Mouse (Mus musculus): ENCODE measurements around the gene Tomm5. TPM values are rescaled to one million over a fixed set of nuclear protein-coding genes. Genes with fewer than 3 reads are reported as not detected.
A peak's percentile ranks its signal among the peaks of the same experiment; 100 is the strongest.

Tomm5 gene
- polyA plus RNA-seq, 1 experiment = 38.2 TPM

GRCm38 (mm10) chr4:45131021-45131420 lies 23.1 kb upstream of the Tomm5 start:
- no peaks in the 10 kb centered on the region for H3K4me1 ChIP-seq (ENCODE audit: control insufficient read depth, insufficient read depth, insufficient read length, low read length)
- WGBS = 53% methylated on average over 4 of the region's 4 CpGs
- H3K27me3 ChIP-seq (ENCODE audit: control insufficient read depth, insufficient read depth, low read length) = no peaks in the 10 kb centered on the region; the same call in 1 of the 2 replicates
- H3K4me3 ChIP-seq (ENCODE audit: low read depth, low read length) = no peak overlapping the region
- H3K27ac ChIP-seq (ENCODE audit: insufficient read depth, low read depth, low read length) = no peak overlapping the region
- no peaks in the 10 kb centered on the region for H3K36me3 ChIP-seq (ENCODE audit: control insufficient read depth, insufficient read depth, low read length)
- TF ChIP-seq POLR2A (IDR thresholded peaks at IDR 0.05; ENCODE audit: low read depth, low read length) (no peak), CTCF (IDR thresholded peaks at IDR 0.05; ENCODE audit: extremely low read depth, insufficient read length, insufficient replicate concordance, low read depth, low read length) (no peak)

- Histone ChIP-seq H3K27ac (ENCODE audit: insufficient read depth, low read depth, low read length) (no peak overlapping the region), H3K36me3 (ENCODE audit: control insufficient read depth, insufficient read depth, low read length) (no peaks in the 10 kb centered on the region), H3K4me3 (ENCODE audit: low read depth, low read length) (no peak overlapping the region), H3K27me3 (ENCODE audit: control insufficient read depth, insufficient read depth, low read length) (no peaks in the 10 kb centered on the region), H3K4me1 (ENCODE audit: control insufficient read depth, insufficient read depth, insufficient read length, low read length) (no peaks in the 10 kb centered on the region)
- WGBS = 63% methylated on average over 11 of the region's 11 CpGs
- TF ChIP-seq POLR2A (IDR thresholded peaks at IDR 0.05; ENCODE audit: low read depth, low read length) (no peak), CTCF (IDR thresholded peaks at IDR 0.05; ENCODE audit: extremely low read depth, insufficient read length, insufficient replicate concordance, low read depth, low read length) (no peak)
These were observed 13.4 kb upstream of the Tomm5 start for GRCm38 (mm10) chr4:45121311-45121710.

- Histone ChIP-seq H3K4me3 (ENCODE audit: low read depth, low read length) (no peak overlapping the region), H3K36me3 (ENCODE audit: control insufficient read depth, insufficient read depth, low read length) (peaks cover 16% of the 10 kb centered on the region), H3K4me1 (ENCODE audit: control insufficient read depth, insufficient read depth, insufficient read length, low read length) (peaks cover 10% of the 10 kb centered on the region), H3K27ac (ENCODE audit: insufficient read depth, low read depth, low read length) (no peak overlapping the region), H3K27me3 (ENCODE audit: control insufficient read depth, insufficient read depth, low read length) (0 out of 2 replicates have a peak, but pooled peaks cover 2% of the 10 kb centered on the region)
- TF ChIP-seq CTCF (IDR thresholded peaks at IDR 0.05; ENCODE audit: extremely low read depth, insufficient read length, insufficient replicate concordance, low read depth, low read length) (no peak), POLR2A (IDR thresholded peaks at IDR 0.05; ENCODE audit: low read depth, low read length) (no peak)
- WGBS = 59% methylated on average over 8 of the region's 8 CpGs
These were observed 669 bp upstream of the Tomm5 start for GRCm38 (mm10) chr4:45108456-45109110.

GRCm38 (mm10) chr4:45107066-45107465 lies 848 bp downstream of the Tomm5 start:
- no peak for TF ChIP-seq POLR2A (IDR thresholded peaks at IDR 0.05; ENCODE audit: low read depth, low read length)
- no peak for TF ChIP-seq CTCF (IDR thresholded peaks at IDR 0.05; ENCODE audit: extremely low read depth, insufficient read length, insufficient replicate concordance, low read depth, low read length)
- H3K27ac ChIP-seq (ENCODE audit: insufficient read depth, low read depth, low read length) = peak overlapping the region; percentile 41
- WGBS = 3% methylated on average over 4 of the region's 4 CpGs
- no peaks in the 10 kb centered on the region for H3K27me3 ChIP-seq (ENCODE audit: control insufficient read depth, insufficient read depth, low read length)
- H3K4me1 ChIP-seq (ENCODE audit: control insufficient read depth, insufficient read depth, insufficient read length, low read length) = peaks cover 10% of the 10 kb centered on the region
- peak overlapping the region; percentile 98 for H3K4me3 ChIP-seq (ENCODE audit: low read depth, low read length)
- H3K36me3 ChIP-seq (ENCODE audit: control insufficient read depth, insufficient read depth, low read length) = peaks cover 20% of the 10 kb centered on the region

GRCm38 (mm10) chr4:45106409-45106808 lies 1.5 kb downstream of the Tomm5 start:
- peaks cover 20% of the 10 kb centered on the region for H3K36me3 ChIP-seq (ENCODE audit: control insufficient read depth, insufficient read depth, low read length)
- H3K4me3 ChIP-seq (ENCODE audit: low read depth, low read length) = no peak overlapping the region
- no peaks in the 10 kb centered on the region for H3K27me3 ChIP-seq (ENCODE audit: control insufficient read depth, insufficient read depth, low read length)
- H3K27ac ChIP-seq (ENCODE audit: insufficient read depth, low read depth, low read length) = no peak overlapping the region
- peaks cover 10% of the 10 kb centered on the region for H3K4me1 ChIP-seq (ENCODE audit: control insufficient read depth, insufficient read depth, insufficient read length, low read length)
- TF ChIP-seq CTCF (IDR thresholded peaks at IDR 0.05; ENCODE audit: extremely low read depth, insufficient read length, insufficient replicate concordance, low read depth, low read length) (no peak), POLR2A (IDR thresholded peaks at IDR 0.05; ENCODE audit: low read depth, low read length) (no peak)
- WGBS = 42% methylated on average over 5 of the region's 5 CpGs

GRCm38 (mm10) chr4:45097198-45097872 lies 10.6 kb downstream of the Tomm5 start:
- Histone ChIP-seq H3K27ac (ENCODE audit: insufficient read depth, low read depth, low read length) (no peak overlapping the region), H3K27me3 (ENCODE audit: control insufficient read depth, insufficient read depth, low read length) (no peaks in the 10 kb centered on the region), H3K36me3 (ENCODE audit: control insufficient read depth, insufficient read depth, low read length) (peaks cover 1% of the 10 kb centered on the region; the same call in 1 of the 2 replicates), H3K4me3 (ENCODE audit: low read depth, low read length) (no peak overlapping the region), H3K4me1 (ENCODE audit: control insufficient read depth, insufficient read depth, insufficient read length, low read length) (no peaks in the 10 kb centered on the region)
- TF ChIP-seq POLR2A (IDR thresholded peaks at IDR 0.05; ENCODE audit: low read depth, low read length) (no peak), CTCF (IDR thresholded peaks at IDR 0.05; ENCODE audit: extremely low read depth, insufficient read length, insufficient replicate concordance, low read depth, low read length) (peak; percentile 93; the same call in 1 of the 2 replicates)
- 29% methylated on average over 7 of the region's 7 CpGs for WGBS

GRCm38 (mm10) chr4:45084895-45085290 lies 23.0 kb downstream of the Tomm5 start:
- TF ChIP-seq CTCF (IDR thresholded peaks at IDR 0.05; ENCODE audit: extremely low read depth, insufficient read length, insufficient replicate concordance, low read depth, low read length) (no peak), POLR2A (IDR thresholded peaks at IDR 0.05; ENCODE audit: low read depth, low read length) (no peak)
- peak overlapping the region; percentile 83 for H3K4me3 ChIP-seq (ENCODE audit: low read depth, low read length)
- H3K27ac ChIP-seq (ENCODE audit: insufficient read depth, low read depth, low read length) = no peak overlapping the region
- H3K4me1 ChIP-seq (ENCODE audit: control insufficient read depth, insufficient read depth, insufficient read length, low read length) = no peaks in the 10 kb centered on the region
- peaks cover 12% of the 10 kb centered on the region; the same call in 1 of the 2 replicates for H3K27me3 ChIP-seq (ENCODE audit: control insufficient read depth, insufficient read depth, low read length)
- H3K36me3 ChIP-seq (ENCODE audit: control insufficient read depth, insufficient read depth, low read length) = no peaks in the 10 kb centered on the region
- 46% methylated on average over 8 of the region's 8 CpGs for WGBS

All from small intestine, adult 2 months (tissue).